Mouse (Mus musculus) ES-E14 (cell line): Measurements from ENCODE around the gene Abhd17b. TPM values are rescaled to one million over a fixed set of nuclear protein-coding genes. Genes with fewer than 3 reads are reported as not detected.

Experiments
- DNase-seq: peaks from one replicate; pipeline ENCODE4 v3.0.0-alpha.2; 2013; ENCODE audit warnings: low read depth, low spot score
- H3K27ac ChIP-seq: 2 replicates; pipeline ENCODE4 v1.5.1; 2012; ENCODE audit warnings: low read depth, mild to moderate bottlenecking, low read length, moderate library complexity, mixed read lengths; ENCODE audit not compliant: poor library complexity, insufficient read depth, severe bottlenecking
- H3K36me3 ChIP-seq: 2 replicates; pipeline ENCODE4 v1.6.1; 2012; ENCODE audit warnings: mild to moderate bottlenecking, low read length, moderate library complexity, mixed read lengths; ENCODE audit not compliant: control insufficient read depth, poor library complexity, insufficient read depth, severe bottlenecking
- H3K4me1 ChIP-seq, 2 experiments: fragments of 150-350 bp in 1 of 2; sonication (generic) in 1 of 2; 2 replicates each; pipeline ENCODE4 v1.6.1; 2012; ENCODE audit warnings: low read length in 2 of 2, mild to moderate bottlenecking in 1 of 2, mixed read lengths in 1 of 2; ENCODE audit not compliant: control insufficient read depth in 2 of 2, insufficient read depth in 2 of 2, poor library complexity in 1 of 2
- H3K4me3 ChIP-seq, 2 experiments: fragments of 150-350 bp in 1 of 2; sonication (generic) in 1 of 2; 2 replicates each; pipeline ENCODE4 v1.5.1; 2012; ENCODE audit warnings: low read length in 2 of 2, low read depth in 1 of 2, mild to moderate bottlenecking in 1 of 2, mixed read lengths in 1 of 2; ENCODE audit not compliant: insufficient read depth in 1 of 2, poor library complexity in 1 of 2, severe bottlenecking in 1 of 2
- H3K9ac ChIP-seq: 2 replicates; pipeline ENCODE4 v1.6.1; 2012; ENCODE audit warnings: low read depth, mild to moderate bottlenecking, low read length, mixed read lengths; ENCODE audit not compliant: poor library complexity, insufficient read depth, severe bottlenecking
- H3K9me3 ChIP-seq: fragments of 150-350 bp; sonication (generic); 2 replicates; pipeline ENCODE4 v1.6.1; 2012; ENCODE audit warnings: low read depth, mild to moderate bottlenecking, low read length; ENCODE audit not compliant: control insufficient read depth, insufficient read depth
- CHD2 ChIP-seq: IDR thresholded peaks from 2 replicates; pipeline ENCODE4 v1.6.1; 2014; ENCODE audit warnings: mild to moderate bottlenecking, low read depth, low read length, inconsistent platforms
- HCFC1 ChIP-seq: IDR thresholded peaks from 2 replicates; pipeline ENCODE4 v1.6.1; 2012; ENCODE audit warnings: low read length, inconsistent platforms, borderline replicate concordance; ENCODE audit not compliant: insufficient read depth
- MAFK ChIP-seq: IDR thresholded peaks from 2 replicates; pipeline ENCODE4 v1.6.1; 2014; ENCODE audit warnings: mild to moderate bottlenecking, low read depth, low read length, inconsistent platforms; ENCODE audit not compliant: insufficient read depth
- ZC3H11A ChIP-seq: IDR thresholded peaks from 2 replicates; pipeline ENCODE4 v1.6.1; 2012; ENCODE audit warnings: low read depth, mild to moderate bottlenecking, inconsistent platforms, low read length, borderline replicate concordance
- ZNF384 ChIP-seq: IDR thresholded peaks from 2 replicates; pipeline ENCODE4 v1.6.1; 2012; ENCODE audit warnings: low read depth, low read length, inconsistent platforms
- in situ Hi-C, 2 experiments: fragments of 600-800 bp; cut with MboI; formaldehyde crosslinking; loops; one replicate each; pipeline ENCODE4 v1.15.1; 2025; ENCODE audit warnings: low sequenced_read_pairs in 2 of 2, inconsistent platforms in 1 of 2; ENCODE audit not compliant: unreplicated experiment in 2 of 2
- total RNA-seq: library from RNA; depleted of rRNA; stranded (reverse); fragments of 300-350 nt; gene quantifications from 2 replicates; pipeline ENCODE4 v1.2.3, GENCODE M21; 2012

Gene Abhd17b
- total RNA-seq, 1 experiment = 15.9 TPM

- in situ Hi-C loops = no loop called here
- H3K4me3 ChIP-seq = no peak overlapping the region
- no peak overlapping the region for H3K9ac ChIP-seq
- peaks cover 0 to 6% of the 10 kb centered on the region in 2 experiments; a peak in 2 of 4 replicates for H3K4me1 ChIP-seq
- H3K27ac ChIP-seq = no peak overlapping the region
- DNase-seq = no peak
- H3K9me3 ChIP-seq = no peaks in the 10 kb centered on the region
- H3K36me3 ChIP-seq = peaks cover 5% of the 10 kb centered on the region
- TF ChIP-seq ZC3H11A (no peak), MAFK (no peak), CHD2 (no peak), ZNF384 (no peak), HCFC1 (no peak)
These were observed 9.1 kb upstream of the Abhd17b start for GRCm38 (mm10) chr19:21643935-21644334.

DNA sequence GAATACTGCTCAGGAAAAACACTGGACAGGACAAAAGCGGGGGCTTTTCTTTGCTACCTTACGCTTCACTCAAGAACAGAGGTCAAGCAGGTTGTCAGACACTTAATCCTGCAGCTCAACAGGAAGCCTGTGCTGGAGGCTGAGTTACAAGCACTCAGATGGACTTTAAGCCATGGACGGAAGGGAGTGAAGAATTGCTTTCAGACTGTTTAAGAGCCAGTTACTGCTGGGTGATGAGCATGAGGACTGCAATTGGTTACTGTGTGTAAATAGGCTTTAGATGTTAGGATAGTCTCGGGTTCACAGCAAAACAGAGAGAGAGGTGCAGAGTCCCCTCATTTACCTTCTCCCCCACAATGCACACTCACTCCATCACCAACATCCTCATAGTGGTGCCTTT, 7.7 kb upstream of the Abhd17b start:
- DNase-seq = no peak
- Histone ChIP-seq H3K9me3 (no peaks in the 10 kb centered on the region), H3K4me1 (peaks cover 0 to 6% of the 10 kb centered on the region in 2 experiments; a peak in 2 of 4 replicates), H3K27ac (no peak overlapping the region), H3K36me3 (peaks cover 5% of the 10 kb centered on the region), H3K9ac (no peak overlapping the region), H3K4me3 (no peak overlapping the region)
- in situ Hi-C loops = no loop called here
- TF ChIP-seq ZC3H11A (no peak), ZNF384 (no peak), HCFC1 (no peak), MAFK (no peak)

GRCm38 (mm10) chr19:21646142-21646541, 6.8 kb upstream of the Abhd17b start:
- Histone ChIP-seq H3K4me3 (no peak overlapping the region), H3K27ac (no peak overlapping the region), H3K9me3 (no peaks in the 10 kb centered on the region), H3K9ac (no peak overlapping the region), H3K36me3 (peaks cover 5% of the 10 kb centered on the region), H3K4me1 (peaks cover 0 to 6% of the 10 kb centered on the region in 2 experiments; a peak in 2 of 4 replicates)
- TF ChIP-seq CHD2 (no peak), MAFK (no peak), ZC3H11A (no peak), ZNF384 (no peak), HCFC1 (no peak)
- in situ Hi-C loops = no loop called here
- no peak for DNase-seq

GRCm38 (mm10) chr19:21651664-21652063, 1.3 kb upstream of the Abhd17b start:
- peak overlapping the region; percentile 82; the same call in 1 of the 2 replicates for H3K9ac ChIP-seq
- TF ChIP-seq ZC3H11A = no peak
- TF ChIP-seq MAFK = no peak
- no peak for TF ChIP-seq CHD2
- TF ChIP-seq ZNF384 = no peak
- TF ChIP-seq HCFC1 = no peak
- in situ Hi-C loops = no loop called here
- no peaks in the 10 kb centered on the region for H3K9me3 ChIP-seq
- peaks cover 5% of the 10 kb centered on the region for H3K36me3 ChIP-seq
- no peak for DNase-seq
- peaks cover 9 to 11% of the 10 kb centered on the region in 2 experiments; a peak in 3 of 4 replicates for H3K4me1 ChIP-seq
- H3K27ac ChIP-seq = no peak overlapping the region
- H3K4me3 ChIP-seq = peak overlapping the region; percentile 75 to 78
